Mouse (Mus musculus) adrenal gland, postnatal 25 days (tissue): ENCODE results near the gene Cst3. TPM values are rescaled to one million over a fixed set of nuclear protein-coding genes. Genes with fewer than 3 reads are reported as not detected.

Source experiments
- DNase-seq: peaks from one replicate; pipeline ENCODE4 v3.0.0; 2021; ENCODE audit warnings: mixed read lengths
- total RNA-seq: library from RNA; stranded (reverse); gene quantifications from 2 replicates; pipeline ENCODE4 v1.2.3, GENCODE M21; 2021

Cst3 gene
- total RNA-seq, 1 experiment from 2014 or later = 742 TPM

DNA sequence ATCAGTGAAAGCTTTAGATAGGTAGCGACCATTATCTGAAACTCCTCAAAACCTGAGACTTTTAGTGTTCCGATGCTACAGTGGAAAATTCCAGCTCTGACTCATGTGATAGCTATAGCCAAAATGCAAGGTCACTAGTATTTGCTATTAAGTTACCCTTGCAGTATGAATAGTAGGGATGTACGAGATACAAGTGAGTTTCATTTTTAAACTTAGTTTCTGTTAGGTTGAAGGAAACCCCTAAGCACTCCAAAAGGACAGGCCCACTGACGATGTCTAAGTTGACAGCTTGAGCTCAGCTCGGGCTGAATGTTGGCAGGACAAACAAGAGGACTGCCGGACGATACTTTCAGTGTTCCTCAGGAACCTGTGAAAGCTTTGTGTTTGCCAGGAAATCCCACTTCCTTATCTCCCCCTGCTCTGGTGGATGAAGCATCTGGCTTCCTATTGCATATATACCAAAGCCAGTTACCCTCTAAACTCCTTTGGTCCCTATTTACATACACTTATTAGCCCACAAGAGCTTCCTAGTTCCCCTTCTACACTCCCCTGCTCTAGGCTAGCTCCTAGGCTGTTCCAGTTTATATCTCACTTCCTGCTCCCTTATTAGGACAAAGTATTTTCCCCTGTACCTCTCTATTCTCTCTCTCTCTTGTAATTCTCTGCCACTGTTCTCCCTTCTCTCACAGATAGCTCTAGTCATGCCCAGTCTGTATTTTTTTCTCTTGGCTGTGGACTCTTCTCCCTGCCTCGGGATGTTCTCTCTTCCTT is 18.7 kb downstream of the Cst3 start:
- DNase-seq = no peak

DNA sequence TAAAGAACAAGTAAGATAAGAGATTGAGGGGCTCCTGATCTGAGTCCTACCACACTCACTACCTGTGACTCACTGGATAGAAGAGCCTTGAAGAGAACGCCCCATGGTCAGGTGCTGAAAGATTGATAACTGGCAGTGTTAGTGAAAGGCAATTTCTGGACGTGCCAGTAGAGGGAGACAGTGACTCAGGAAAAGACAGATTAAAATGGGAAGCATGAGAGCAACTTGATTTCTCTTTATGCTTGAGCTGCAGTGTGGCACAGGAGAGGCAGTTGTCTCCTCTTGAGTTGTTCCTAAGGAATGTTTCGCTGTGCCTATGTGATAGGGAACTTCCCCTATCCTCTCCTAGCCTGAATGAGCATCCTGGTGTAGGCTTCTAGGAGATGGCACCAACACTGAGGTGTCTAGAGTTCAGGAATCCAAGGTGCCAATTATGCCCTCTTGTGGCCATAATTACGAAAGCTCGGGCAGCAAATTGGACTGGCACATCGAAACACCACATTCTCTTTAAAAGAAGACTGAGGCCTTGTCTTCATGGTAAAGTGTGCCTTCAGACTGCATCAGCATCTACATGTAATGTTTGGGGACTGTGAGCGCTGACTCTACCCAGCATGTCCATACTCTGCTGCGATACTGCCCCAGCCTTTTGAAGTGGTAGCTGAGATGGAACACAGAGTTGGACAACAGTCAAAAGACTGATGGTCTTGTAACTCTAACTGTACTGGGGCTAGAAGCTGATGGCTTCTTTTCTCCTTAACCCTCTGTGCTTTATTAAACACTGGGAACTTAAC is 24.2 kb downstream of the Cst3 start:
- DNase-seq = peak; percentile 58

DNA sequence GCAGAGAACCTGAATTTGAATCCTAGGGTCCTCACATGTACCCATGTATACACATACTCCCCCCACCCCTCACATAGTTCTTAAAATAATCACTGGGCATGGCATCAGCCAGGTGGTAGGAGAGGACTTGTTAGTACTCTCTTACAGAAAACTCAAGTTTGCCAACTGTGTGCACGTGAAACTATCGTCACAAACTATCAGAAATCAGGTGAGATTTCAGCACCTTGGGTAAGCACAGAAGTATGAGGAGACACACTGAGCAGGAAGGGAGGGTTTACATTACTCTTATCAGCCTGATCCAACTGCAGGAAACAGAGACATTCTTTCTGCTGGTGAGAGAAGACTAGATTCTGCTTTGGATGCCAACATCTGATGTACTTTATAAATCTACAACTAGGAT is 36.3 kb downstream of the Cst3 start:
- no peak for DNase-seq

DNA sequence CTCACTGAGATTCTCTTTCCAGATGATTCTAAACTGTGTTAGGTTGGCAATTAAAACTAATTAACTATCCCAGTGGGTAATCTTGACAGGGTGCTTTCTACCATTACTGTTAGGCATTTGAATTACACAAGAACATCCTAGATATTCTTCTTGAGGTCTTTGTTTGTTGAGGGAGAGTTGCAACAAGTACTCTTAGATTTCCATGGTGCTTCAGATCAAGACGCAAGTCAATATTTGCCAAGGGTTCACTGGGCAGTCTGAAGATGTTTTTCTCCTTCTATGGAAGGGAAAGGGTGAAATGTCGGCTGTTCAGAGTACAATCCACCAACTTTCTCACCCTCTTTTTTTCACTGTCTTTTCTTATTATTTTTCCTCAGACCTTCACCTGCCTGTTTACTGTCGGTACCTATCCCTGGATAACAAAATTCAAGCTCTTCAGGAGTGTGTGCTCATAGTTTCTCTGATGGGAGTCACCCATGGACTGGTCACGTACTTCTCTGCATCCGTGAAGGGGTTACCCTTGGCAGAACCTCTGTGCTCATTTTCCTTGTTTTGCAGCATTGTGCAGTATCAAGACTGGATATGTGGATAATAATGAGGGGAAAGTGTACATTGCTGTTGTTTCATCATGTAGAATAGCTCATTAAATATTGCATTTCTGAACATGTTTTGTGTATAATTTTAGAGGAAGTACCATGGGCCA is 37.3 kb downstream of the Cst3 start:
- no peak for DNase-seq

DNA sequence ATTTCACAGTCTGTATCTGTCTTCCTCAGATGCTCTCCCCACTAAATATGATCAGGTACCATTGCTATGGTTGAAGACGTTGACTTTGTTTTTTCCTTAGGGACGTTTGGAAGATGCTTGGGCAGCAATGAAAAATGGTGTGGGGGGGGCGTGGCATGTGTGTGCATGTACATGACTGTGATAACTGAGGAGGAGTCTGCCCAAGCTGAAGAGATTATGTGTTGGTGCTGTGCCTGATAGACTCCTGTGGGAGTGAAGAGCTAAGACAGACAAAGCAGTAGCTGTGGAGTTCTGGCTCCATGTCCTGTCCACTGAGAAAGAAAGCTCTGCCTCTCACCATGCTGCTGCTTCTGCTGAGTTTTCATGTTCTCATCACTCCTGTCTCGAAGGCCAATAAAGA is 40.6 kb downstream of the Cst3 start, which contains the start of gene Cst9:
Gene Cst9, plus strand, starts transcription at position 236 of the 400 bp plus-strand sequence.
- DNase-seq = no peak

DNA sequence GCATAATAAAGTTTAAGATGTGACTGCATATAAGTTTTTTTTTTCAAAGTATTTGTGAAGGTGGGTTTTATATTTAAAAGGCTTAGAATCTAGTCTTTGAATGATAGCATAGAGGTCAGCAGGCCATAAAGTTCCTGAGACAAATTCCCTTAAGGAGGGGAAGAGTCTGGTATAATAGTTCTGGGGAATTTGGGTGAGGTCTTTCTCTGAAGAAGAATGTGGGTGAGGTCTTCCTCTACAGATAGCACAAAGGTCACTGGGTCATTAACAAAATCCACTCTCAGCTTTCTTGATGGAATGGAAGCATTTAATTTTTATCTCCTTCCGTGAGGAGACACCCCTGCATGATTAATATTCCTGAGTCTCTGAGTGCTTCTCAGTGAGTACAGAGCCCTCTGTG is 49.5 kb downstream of the Cst3 start:
- DNase-seq = no peak

Other genes with a start within 250 kb of the Cst3 start
- 22.6 and 25.7 TPM in 2 replicates for gene Nxt1, start 203.1 kb downstream of the Cst3 start, total RNA-seq
- gene Gzf1, start 194.7 kb downstream of the Cst3 start, total RNA-seq = 28.8 and 36.0 TPM in 2 replicates
- 6.6 and 8.7 TPM in 2 replicates for gene Napb, start 143.2 kb downstream of the Cst3 start, total RNA-seq
- 0.52 TPM in 1 of 2 replicates, not detected in the other for gene Cstl1, start 125.3 kb downstream of the Cst3 start, total RNA-seq
- not detected in 2 replicates for gene Cst11, start 104.2 kb downstream of the Cst3 start, total RNA-seq
- gene 8030411F24Rik, start 93.7 kb downstream of the Cst3 start, total RNA-seq = not detected in 2 replicates
- gene Cst12, start 86.3 kb downstream of the Cst3 start, total RNA-seq = not detected in 2 replicates
- gene Cst8, start 76.9 kb downstream of the Cst3 start, total RNA-seq = 172 and 207 TPM in 2 replicates
- 0.58 TPM in 1 of 2 replicates, not detected in the other for gene Cst13, start 55.6 kb downstream of the Cst3 start, total RNA-seq
- not detected in 2 replicates for gene Cst9, start 40.5 kb downstream of the Cst3 start, total RNA-seq
- gene 9230104L09Rik, start 10.7 kb downstream of the Cst3 start, total RNA-seq = 1.2 TPM in 1 of 2 replicates, not detected in the other
- gene Gm1330, start 127.6 kb upstream of the Cst3 start, total RNA-seq = not detected in 2 replicates
- gene Gm10750, start 141.5 kb upstream of the Cst3 start, total RNA-seq = not detected in 2 replicates